Mouse (Mus musculus): ENCODE results near the gene Gm128. TPM values are rescaled to one million over a fixed set of nuclear protein-coding genes. Genes with fewer than 3 reads are reported as not detected.

The Gm128 gene
- polyA plus RNA-seq, 1 experiment from 2014 or later: 0.88 TPM

- 89% methylated on average over 6 of the region's 6 CpGs for WGBS
- no peaks in the 10 kb centered on the region for H3K4me1 ChIP-seq
- no peak overlapping the region for H3K9ac ChIP-seq
- H3K4me2 ChIP-seq (replicated peaks): no peak overlapping the region
- H3K27me3 ChIP-seq: no peaks in the 10 kb centered on the region
- H3K27ac ChIP-seq: no peak overlapping the region
- H3K4me3 ChIP-seq: no peak overlapping the region
- H3K9me3 ChIP-seq: no peaks in the 10 kb centered on the region
- no peak for ATAC-seq (ENCODE audit: low FRiP score, low read depth)
- peaks cover 90% of the 10 kb centered on the region for H3K36me3 ChIP-seq
Measured at GRCm38 (mm10) chr3:95203880-95204279, 37.5 kb downstream of the Gm128 start.

- WGBS: 65% methylated on average over 2 of the region's 2 CpGs
- Histone ChIP-seq H3K4me3 (no peak overlapping the region), H3K27me3 (no peaks in the 10 kb centered on the region), H3K9me3 (no peaks in the 10 kb centered on the region), H3K4me1 (no peaks in the 10 kb centered on the region), H3K9ac (no peak overlapping the region), H3K27ac (no peak overlapping the region), H3K4me2 (replicated peaks) (no peak overlapping the region), H3K36me3 (peaks cover 90% of the 10 kb centered on the region)
- ATAC-seq (ENCODE audit: low FRiP score, low read depth): no peak
Measured at GRCm38 (mm10) chr3:95200562-95200961, 40.8 kb downstream of the Gm128 start.

GRCm38 (mm10) chr3:95200132-95200531 lies 41.3 kb downstream of the Gm128 start:
- H3K27ac ChIP-seq: no peak overlapping the region
- no peaks in the 10 kb centered on the region for H3K9me3 ChIP-seq
- no peaks in the 10 kb centered on the region for H3K4me1 ChIP-seq
- WGBS: 87% methylated on average over 7 of the region's 7 CpGs
- no peaks in the 10 kb centered on the region for H3K27me3 ChIP-seq
- no peak overlapping the region for H3K9ac ChIP-seq
- H3K4me2 ChIP-seq (replicated peaks): no peak overlapping the region
- H3K36me3 ChIP-seq: peaks cover 90% of the 10 kb centered on the region
- ATAC-seq (ENCODE audit: low FRiP score, low read depth): no peak
- H3K4me3 ChIP-seq: no peak overlapping the region

GRCm38 (mm10) chr3:95199101-95199500 lies 42.3 kb downstream of the Gm128 start:
- H3K4me1 ChIP-seq: no peaks in the 10 kb centered on the region
- ATAC-seq (ENCODE audit: low FRiP score, low read depth): no peak
- H3K9ac ChIP-seq: no peak overlapping the region
- H3K36me3 ChIP-seq: peaks cover 91% of the 10 kb centered on the region
- no peaks in the 10 kb centered on the region for H3K27me3 ChIP-seq
- H3K27ac ChIP-seq: no peak overlapping the region
- 84% methylated on average over 1 of the region's 1 CpGs for WGBS
- no peak overlapping the region for H3K4me2 ChIP-seq (replicated peaks)
- H3K9me3 ChIP-seq: no peaks in the 10 kb centered on the region
- H3K4me3 ChIP-seq: no peak overlapping the region

- Histone ChIP-seq H3K4me3 (no peak overlapping the region), H3K27ac (no peak overlapping the region), H3K27me3 (no peaks in the 10 kb centered on the region), H3K9me3 (no peaks in the 10 kb centered on the region), H3K4me2 (replicated peaks) (no peak overlapping the region), H3K4me1 (no peaks in the 10 kb centered on the region), H3K9ac (no peak overlapping the region), H3K36me3 (peaks cover 78% of the 10 kb centered on the region)
- no peak for ATAC-seq (ENCODE audit: low FRiP score, low read depth)
- 85% methylated on average over 2 of the region's 2 CpGs for WGBS
Measured at GRCm38 (mm10) chr3:95195772-95196171, 45.6 kb downstream of the Gm128 start.

- no peak overlapping the region for H3K4me2 ChIP-seq (replicated peaks)
- no peak overlapping the region for H3K4me3 ChIP-seq
- H3K4me1 ChIP-seq: no peaks in the 10 kb centered on the region
- WGBS: 75% methylated on average over 6 of the region's 6 CpGs
- H3K9me3 ChIP-seq: no peaks in the 10 kb centered on the region
- no peaks in the 10 kb centered on the region for H3K27me3 ChIP-seq
- H3K27ac ChIP-seq: no peak overlapping the region
- H3K9ac ChIP-seq: no peak overlapping the region
- peaks cover 75% of the 10 kb centered on the region for H3K36me3 ChIP-seq
- no peak for ATAC-seq (ENCODE audit: low FRiP score, low read depth)
Measured at GRCm38 (mm10) chr3:95194721-95195135, 46.7 kb downstream of the Gm128 start.

Other genes starting within 250 kb of the Gm128 start
- 23.5 and 24.4 TPM in 2 replicates for gene Zfp687, start 226.2 kb downstream of the Gm128 start, polyA plus RNA-seq (2015; fragmentation: Nextera tagmentation; extraction: Ambion mirVana)
- 282 and 310 TPM in 2 replicates for gene Psmd4, start 199.0 kb downstream of the Gm128 start, polyA plus RNA-seq (2015; fragmentation: Nextera tagmentation; extraction: Ambion mirVana)
- 26.5 and 28.4 TPM in 2 replicates for gene Pip5k1a, start 134.7 kb downstream of the Gm128 start, polyA plus RNA-seq (2015; fragmentation: Nextera tagmentation; extraction: Ambion mirVana)
- 216 and 217 TPM in 2 replicates for gene Vps72, start 130.6 kb downstream of the Gm128 start, polyA plus RNA-seq (2015; fragmentation: Nextera tagmentation; extraction: Ambion mirVana)
- gene Tmod4, start 117.1 kb downstream of the Gm128 start, polyA plus RNA-seq (2015; fragmentation: Nextera tagmentation; extraction: Ambion mirVana): 1.9 and 2.5 TPM in 2 replicates
- gene Scnm1, start 107.6 kb downstream of the Gm128 start, polyA plus RNA-seq (2015; fragmentation: Nextera tagmentation; extraction: Ambion mirVana): 82.4 and 84.4 TPM in 2 replicates
- gene Lysmd1, start 107.5 kb downstream of the Gm128 start, polyA plus RNA-seq (2015; fragmentation: Nextera tagmentation; extraction: Ambion mirVana): 19.1 and 19.6 TPM in 2 replicates
- gene Tnfaip8l2, start 99.2 kb downstream of the Gm128 start, polyA plus RNA-seq (2015; fragmentation: Nextera tagmentation; extraction: Ambion mirVana): 2.6 and 3.1 TPM in 2 replicates
- 11.1 and 11.7 TPM in 2 replicates for gene Sema6c, start 81.1 kb downstream of the Gm128 start, polyA plus RNA-seq (2015; fragmentation: Nextera tagmentation; extraction: Ambion mirVana)
- gene Gabpb2, start 23.7 kb downstream of the Gm128 start, polyA plus RNA-seq (2015; fragmentation: Nextera tagmentation; extraction: Ambion mirVana): 11.5 and 12.5 TPM in 2 replicates
- gene Cdc42se1, start 12.9 kb downstream of the Gm128 start, polyA plus RNA-seq (2015; fragmentation: Nextera tagmentation; extraction: Ambion mirVana): 77.1 and 82.7 TPM in 2 replicates
- 15.1 and 17.1 TPM in 2 replicates for gene Mllt11, start 9.4 kb downstream of the Gm128 start, polyA plus RNA-seq (2015; fragmentation: Nextera tagmentation; extraction: Ambion mirVana)
- 2.2 and 2.5 TPM in 2 replicates for gene Bnipl, start 9.6 kb upstream of the Gm128 start, polyA plus RNA-seq (2015; fragmentation: Nextera tagmentation; extraction: Ambion mirVana)
- gene Mindy1, start 39.7 kb upstream of the Gm128 start, polyA plus RNA-seq (2015; fragmentation: Nextera tagmentation; extraction: Ambion mirVana): 38.1 and 41.2 TPM in 2 replicates
- 24.2 and 26.9 TPM in 2 replicates for gene Prune1, start 40.5 kb upstream of the Gm128 start, polyA plus RNA-seq (2015; fragmentation: Nextera tagmentation; extraction: Ambion mirVana)
- gene Anxa9, start 65.6 kb upstream of the Gm128 start, polyA plus RNA-seq (2015; fragmentation: Nextera tagmentation; extraction: Ambion mirVana): 2.0 and 2.5 TPM in 2 replicates
- 181 and 184 TPM in 2 replicates for gene Cers2, start 73.2 kb upstream of the Gm128 start, polyA plus RNA-seq (2015; fragmentation: Nextera tagmentation; extraction: Ambion mirVana)
- 47.2 and 53.0 TPM in 2 replicates for gene Setdb1, start 115.6 kb upstream of the Gm128 start, polyA plus RNA-seq (2015; fragmentation: Nextera tagmentation; extraction: Ambion mirVana)
- 0.28 TPM in 1 of 2 replicates, not detected in the other for gene 4930558C23Rik, start 161.2 kb upstream of the Gm128 start, polyA plus RNA-seq (2015; fragmentation: Nextera tagmentation; extraction: Ambion mirVana)
- 53.5 and 56.1 TPM in 2 replicates for gene Arnt, start 192.8 kb upstream of the Gm128 start, polyA plus RNA-seq (2015; fragmentation: Nextera tagmentation; extraction: Ambion mirVana)